ENCODE assay signal across 10 mouse cellular contexts in the genomic region with DNA sequence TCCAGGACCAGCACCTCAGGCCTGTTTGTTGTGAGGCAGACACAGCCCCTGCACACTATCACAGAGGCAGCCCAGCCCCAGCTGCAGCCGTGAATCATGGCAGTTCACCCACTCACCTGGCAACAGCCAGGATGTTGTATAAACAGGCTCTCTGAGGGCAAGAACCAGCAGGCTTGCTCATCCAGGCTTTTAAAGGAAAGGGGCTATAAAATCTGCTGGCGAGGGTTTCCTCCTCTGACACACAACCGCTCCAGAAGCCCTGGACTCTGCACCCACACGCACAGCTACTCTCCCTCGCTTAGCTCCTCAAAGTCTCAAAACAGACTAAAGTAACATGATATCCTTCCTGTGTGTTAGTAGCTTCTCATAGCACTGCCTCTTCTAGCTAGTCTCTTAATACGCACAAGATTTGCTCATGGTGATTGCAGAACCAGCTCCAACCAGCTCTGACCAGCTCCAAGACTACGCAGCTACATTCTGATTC. TPM values are rescaled to one million over a fixed set of nuclear protein-coding genes. Genes with fewer than 3 reads are reported as not detected.
DNase-seq lines count a peak whose midpoint lies in the region; ATAC-seq lines count a peak whose summit lies in the region.
"Had no signal": no experiment of that assay in that cellular context is flagged by ENCODE, and none has a peak within 500 bp of the region (broad histone marks: within the 10 kb centered on the region; RNA-seq: fewer than 3 reads in every experiment).

No protein-coding gene starts in this region.

- ATAC-seq in heart, embryonic 11.5 days (replicated peaks; ENCODE audit: insufficient number of reproducible peaks, low FRiP score, low TSS enrichment) = no peak
- 0 out of 2 replicates have a peak, but pooled peaks have one; percentile 24 for ATAC-seq in limb, embryonic 15.5 days (ENCODE audit: insufficient number of reproducible peaks, low FRiP score, low TSS enrichment, low read depth)
- ATAC-seq in forebrain, embryonic 16.5 days = no peak

- no peak overlapping the region for H3K9ac ChIP-seq in heart, embryonic 11.5 days (ENCODE audit: low read depth, low read length)
- no peak overlapping the region for H3K9ac ChIP-seq in limb, embryonic 15.5 days
- no peak overlapping the region for H3K9ac ChIP-seq in forebrain, embryonic 16.5 days (replicated peaks; ENCODE audit: low read depth, low read length)

- peak; percentile 39 to 51 for DNase-seq in heart, postnatal 10 days
- peak; percentile 64 to 68 for DNase-seq in urinary bladder, postnatal 36 days (ENCODE audit: low spot score in 2 of 2)
- DNase-seq in urinary bladder, postnatal 25 days (ENCODE audit: low spot score) = no peak
- DNase-seq in yolk sac, embryonic 10.5 days (ENCODE audit: low spot score) = peak; percentile 39
- no peak for DNase-seq in retina, embryonic 14.5 days (ENCODE audit: low spot score)
- DNase-seq: kidney, adult 2 months; lung, postnatal 4 days had no signal

- WGBS in heart, embryonic 11.5 days (ENCODE audit: insufficient replicate concordance) = 58% methylated on average over 7 of the region's 7 CpGs
- WGBS in limb, embryonic 15.5 days = 21% methylated on average over 7 of the region's 7 CpGs
- 86% methylated on average over 7 of the region's 7 CpGs for WGBS in forebrain, embryonic 16.5 days

- no peak overlapping the region for H3K4me2 ChIP-seq in heart, embryonic 11.5 days
- no peak overlapping the region for H3K4me2 ChIP-seq in limb, embryonic 15.5 days
- H3K4me2 ChIP-seq in forebrain, embryonic 16.5 days (ENCODE audit: low read length) = no peak overlapping the region

- no peaks in the 10 kb centered on the region for H3K27me3 ChIP-seq in heart, embryonic 11.5 days (ENCODE audit: control insufficient read depth, insufficient read depth, low read length)
- H3K27me3 ChIP-seq in limb, embryonic 15.5 days = no peaks in the 10 kb centered on the region
- no peaks in the 10 kb centered on the region for H3K27me3 ChIP-seq in forebrain, embryonic 16.5 days (replicated peaks; ENCODE audit: control insufficient read depth, insufficient read depth, low read length)

- no peaks in the 10 kb centered on the region for H3K36me3 ChIP-seq in heart, embryonic 11.5 days (ENCODE audit: control insufficient read depth, insufficient read depth, low read length)
- no peaks in the 10 kb centered on the region for H3K36me3 ChIP-seq in limb, embryonic 15.5 days
- H3K36me3 ChIP-seq in forebrain, embryonic 16.5 days (ENCODE audit: control insufficient read depth, insufficient read depth) = no peaks in the 10 kb centered on the region

- H3K4me3 ChIP-seq in heart, embryonic 11.5 days (ENCODE audit: low read depth, low read length) = no peak overlapping the region
- no peak overlapping the region for H3K4me3 ChIP-seq in limb, embryonic 15.5 days
- H3K4me3 ChIP-seq in forebrain, embryonic 16.5 days (replicated peaks; ENCODE audit: low read length) = no peak overlapping the region

- H3K27ac ChIP-seq in heart, embryonic 11.5 days (ENCODE audit: low read depth, low read length) = no peak overlapping the region
- peak overlapping the region; percentile 61 for H3K27ac ChIP-seq in limb, embryonic 15.5 days
- H3K27ac ChIP-seq in forebrain, embryonic 16.5 days (ENCODE audit: low read length) = no peak overlapping the region

- H3K4me1 ChIP-seq in heart, embryonic 11.5 days (ENCODE audit: control insufficient read depth, insufficient read depth, low read length) = peaks cover 9% of the 10 kb centered on the region; the same call in 1 of the 2 replicates
- peaks cover 23% of the 10 kb centered on the region for H3K4me1 ChIP-seq in limb, embryonic 15.5 days
- H3K4me1 ChIP-seq in forebrain, embryonic 16.5 days (replicated peaks; ENCODE audit: control insufficient read depth, insufficient read depth, low read length) = no peaks in the 10 kb centered on the region

- intact Hi-C loops in heart, postnatal 10 days (cut with DNase I) = no loop called here

- H3K9me3 ChIP-seq in heart, embryonic 11.5 days (replicated peaks; ENCODE audit: control insufficient read depth, low read length) = no peaks in the 10 kb centered on the region
- no peaks in the 10 kb centered on the region for H3K9me3 ChIP-seq in limb, embryonic 15.5 days
- H3K9me3 ChIP-seq in forebrain, embryonic 16.5 days (ENCODE audit: control insufficient read depth, low read length) = no peaks in the 10 kb centered on the region

RNA-seq across cellular contexts. Expression of gene Myzap, which starts 21.0 kb away (rescaled TPM):
- 100 to 1,000 TPM; 325 to 374 TPM for total RNA-seq in heart, postnatal 10 days (2021)
- polyA plus RNA-seq in heart, embryonic 11.5 days (2014; fragmentation: Nextera tagmentation; extraction: Ambion mirVana) = 51.3 and 58.0 TPM in 2 replicates
- polyA plus RNA-seq in limb, embryonic 15.5 days (2015; fragmentation: Nextera tagmentation; extraction: Ambion mirVana) = 15.5 and 19.9 TPM in 2 replicates
- 1.7 and 2.8 TPM in 2 replicates for polyA plus RNA-seq in forebrain, embryonic 16.5 days (2015; fragmentation: Nextera tagmentation; extraction: Ambion mirVana)

Comparison
In these comparisons a context has a peak if more than half of its experiments do, and no peak if none do; other contexts are left out.
1. DNase-seq: peak in heart, postnatal 10 days (2 of 2), urinary bladder, postnatal 36 days (2 of 2) and yolk sac, embryonic 10.5 days (single experiment); none in urinary bladder, postnatal 25 days (single experiment) and retina, embryonic 14.5 days (single experiment).